10 mouse cellular contexts compared by ENCODE assay signal in the genomic region with DNA sequence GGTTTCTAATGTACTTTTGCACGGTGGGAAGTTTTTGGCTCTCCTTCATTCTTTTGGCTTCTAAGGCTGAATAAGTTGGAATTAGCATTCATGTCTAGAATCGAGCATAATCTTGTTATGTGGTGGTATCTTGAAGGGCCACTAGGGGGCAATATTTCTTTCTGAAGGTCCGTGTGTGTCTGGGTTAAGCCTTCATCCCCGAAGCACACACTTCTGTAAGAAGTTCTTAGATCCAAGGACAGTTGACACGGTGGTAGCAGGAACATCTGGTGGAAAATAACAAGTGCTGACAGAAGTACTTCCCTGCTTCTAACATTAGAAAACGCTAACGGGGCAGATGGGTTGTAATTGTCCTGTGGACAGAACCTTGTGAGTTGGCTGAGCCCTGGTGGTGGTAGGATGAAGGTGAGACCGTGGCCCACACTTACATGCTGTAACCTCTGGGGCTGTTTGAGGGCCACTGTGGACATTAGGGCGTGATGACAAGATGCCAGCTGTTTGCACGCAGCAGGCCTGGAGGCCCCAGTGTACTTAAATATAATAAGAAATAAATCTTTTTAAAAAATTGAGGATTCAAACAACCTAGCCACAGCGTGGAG. TPM values are rescaled to one million over a fixed set of nuclear protein-coding genes. Genes with fewer than 3 reads are reported as not detected.
A peak's percentile ranks its signal among the peaks of the same experiment; 100 is the strongest.
DNase-seq lines count a peak whose midpoint lies in the region; ATAC-seq and TF ChIP-seq lines count a peak whose summit lies in the region.
"Had no signal": no experiment of that assay in that cellular context is flagged by ENCODE, and none has a peak within 500 bp of the region (broad histone marks: within the 10 kb centered on the region; RNA-seq: fewer than 3 reads in every experiment).

No protein-coding gene starts in this region.

- no peak for TF ChIP-seq EP300 in CH12.LX (IDR thresholded peaks at IDR 0.05; ENCODE audit: low read length)
- 0 out of 2 replicates have a peak, but pooled peaks have one; percentile 25 for TF ChIP-seq EP300 in lung, postnatal 0 days (IDR thresholded peaks at IDR 0.05)

- dilution Hi-C loops in CH12.LX (cut with MboI; ENCODE audit: extremely low pct_ligation_motif_present, extremely low pct_unique_long_range_greater_than_20kb, low sequenced_read_pairs), result no loop called here

- in situ Hi-C loops in CH12.LX (cut with MboI; ENCODE audit: low pct_ligation_motif_present, low pct_unique_long_range_greater_than_20kb, low sequenced_read_pairs) (no loop called here), Patski (cut with MboI; ENCODE audit: low pct_unique_long_range_greater_than_20kb) (loop anchor here (5.0 kb wide), 2 partner anchors 83 to 217 kb away; no protein-coding TSS in a partner anchor)

- no peak overlapping the region for H3K9ac ChIP-seq in kidney, embryonic 15.5 days
- H3K9ac ChIP-seq in CH12.LX (ENCODE audit: insufficient read depth, low read depth), result no peak overlapping the region
- H3K9ac ChIP-seq in lung, postnatal 0 days (replicated peaks; ENCODE audit: low read depth), result no peak overlapping the region
- H3K9ac ChIP-seq: embryonic facial prominence, embryonic 12.5 days; neural tube, embryonic 13.5 days had no signal

- WGBS in kidney, embryonic 15.5 days, result 58% methylated on average over 11 of the region's 11 CpGs
- 41% methylated on average over 11 of the region's 11 CpGs for WGBS in lung, postnatal 0 days

- no peak overlapping the region for H3K4me2 ChIP-seq in kidney, embryonic 15.5 days
- H3K4me2 ChIP-seq in CH12.LX (ENCODE audit: insufficient read depth, low read depth, poor library complexity, severe bottlenecking), result no peak overlapping the region
- no peak overlapping the region for H3K4me2 ChIP-seq in lung, postnatal 0 days (replicated peaks; ENCODE audit: low read depth, low read length)
- H3K4me2 ChIP-seq: embryonic facial prominence, embryonic 12.5 days; neural tube, embryonic 13.5 days had no signal

- peak; percentile 38 for TF ChIP-seq RAD21 in CH12.LX (IDR thresholded peaks at IDR 0.05; ENCODE audit: low read depth, low read length)

- TF ChIP-seq CTCF in CH12.LX (conservative IDR thresholded peaks at IDR 0.05 in 1 of 2, IDR thresholded peaks at IDR 0.05 in 1 of 2; ENCODE audit: low read depth in 2 of 2, low read length in 2 of 2) (peak; percentile 50 to 63; a peak in 3 of 4 replicates), Patski (IDR thresholded peaks at IDR 0.05) (peak; percentile 80)
- peak; percentile 77 for TF ChIP-seq CTCF in lung, postnatal 0 days (IDR thresholded peaks at IDR 0.05)

- no peak overlapping the region for H3K27ac ChIP-seq in kidney, embryonic 15.5 days
- no peak overlapping the region for H3K27ac ChIP-seq in CH12.LX (ENCODE audit: insufficient read depth, low read depth)
- no peak overlapping the region for H3K27ac ChIP-seq in lung, postnatal 0 days (ENCODE audit: low read length)
- H3K27ac ChIP-seq: embryonic facial prominence, embryonic 12.5 days; neural tube, embryonic 13.5 days had no signal

- CTCF ChIA-PET in Patski (lab: Charles Lee), result interaction anchor here (1.0 to 1.5 kb wide), 3 partner anchors 71 to 92 kb away, joined by 3 to 5 read pairs (median 3); no protein-coding TSS in a partner anchor

- DNase-seq in kidney, adult 9 months, result peak; percentile 75
- DNase-seq in CH12.LX (ENCODE audit: extremely low read depth) (peak; percentile 41), Patski (ENCODE audit: low read depth, low spot score) (no peak)
- peak; percentile 88 for DNase-seq in lung, postnatal 0 days (ENCODE audit: low spot score)
- DNase-seq in gastrocnemius, adult 8-10 months (ENCODE audit: low spot score in 2 of 2), result no peak
- DNase-seq in T-cell, adult 2 months (ENCODE audit: low spot score), result no peak
- DNase-seq in ovary, postnatal 10 days (ENCODE audit: low spot score), result no peak

- no peaks in the 10 kb centered on the region for H3K36me3 ChIP-seq in kidney, embryonic 15.5 days
- no peaks in the 10 kb centered on the region for H3K36me3 ChIP-seq in CH12.LX (replicated peaks in 1 of 2; ENCODE audit: control insufficient read depth in 1 of 2, insufficient read depth in 1 of 2, low read length in 1 of 2)
- H3K36me3 ChIP-seq in lung, postnatal 0 days (ENCODE audit: insufficient read depth, low read length), result no peaks in the 10 kb centered on the region
- H3K36me3 ChIP-seq: embryonic facial prominence, embryonic 12.5 days; neural tube, embryonic 13.5 days had no signal

- ATAC-seq in kidney, embryonic 15.5 days (replicated peaks; ENCODE audit: low FRiP score), result no peak
- ATAC-seq in Patski, result no peak
- peak; percentile 47 for ATAC-seq in lung, postnatal 0 days

- peaks cover 46% of the 10 kb centered on the region for H3K4me1 ChIP-seq in kidney, embryonic 15.5 days
- no peaks in the 10 kb centered on the region for H3K4me1 ChIP-seq in CH12.LX (ENCODE audit: control insufficient read depth in 1 of 2, insufficient read depth in 2 of 2)
- peaks cover 21% of the 10 kb centered on the region; the same call in 1 of the 2 replicates for H3K4me1 ChIP-seq in lung, postnatal 0 days (ENCODE audit: insufficient read depth, low read depth, low read length)

- POLR2A ChIA-PET in Patski (lab: Charles Lee), result no interaction called here

- H3K9me3 ChIP-seq in kidney, embryonic 15.5 days (replicated peaks), result no peaks in the 10 kb centered on the region
- H3K9me3 ChIP-seq in CH12.LX (replicated peaks; ENCODE audit: low read length), result peaks cover 2% of the 10 kb centered on the region
- H3K9me3 ChIP-seq in lung, postnatal 0 days (ENCODE audit: low read length), result no peaks in the 10 kb centered on the region
- H3K9me3 ChIP-seq: neural tube, embryonic 13.5 days had no signal

- H3K79me2 ChIP-seq in CH12.LX (replicated peaks; ENCODE audit: control insufficient read depth, extremely low read depth, insufficient read depth, poor library complexity, severe bottlenecking), result no peaks in the 10 kb centered on the region

- no peaks in the 10 kb centered on the region for H3K27me3 ChIP-seq in kidney, embryonic 15.5 days
- peaks cover 39% of the 10 kb centered on the region for H3K27me3 ChIP-seq in CH12.LX (replicated peaks)
- H3K27me3 ChIP-seq in Patski, result no peaks in the 10 kb centered on the region
- H3K27me3 ChIP-seq in lung, postnatal 0 days (replicated peaks; ENCODE audit: insufficient read depth, low read length), result no peaks in the 10 kb centered on the region

- no peak overlapping the region for H3K4me3 ChIP-seq in kidney, embryonic 15.5 days (replicated peaks)
- H3K4me3 ChIP-seq in CH12.LX (replicated peaks in 1 of 3; ENCODE audit: low read depth in 2 of 3, low read length in 2 of 3, poor library complexity in 1 of 3), result no peak overlapping the region
- H3K4me3 ChIP-seq in lung, postnatal 0 days (ENCODE audit: low read depth, low read length), result no peak overlapping the region
- H3K4me3 ChIP-seq: embryonic facial prominence, embryonic 12.5 days; neural tube, embryonic 13.5 days had no signal

- TF ChIP-seq POLR2A in CH12.LX (IDR thresholded peaks at IDR 0.05; ENCODE audit: low read depth, low read length), result no peak

TF ChIP-seq in CH12.LX, 34 proteins besides CTCF, POLR2A, EP300 and RAD21:
- TF ChIP-seq ZNF384 (IDR thresholded peaks at IDR 0.05; ENCODE audit: low read depth, low read length) (no peak), SMC3 (IDR thresholded peaks at IDR 0.05; ENCODE audit: low read depth, low read length) (peak; percentile 46)

RNA-seq across cellular contexts. Expression of a gene that starts 44.1 kb away (rescaled TPM):
- polyA plus RNA-seq in kidney, embryonic 15.5 days (2015; fragmentation: Nextera tagmentation; extraction: Ambion mirVana), result 20.3 and 22.3 TPM in 2 replicates
- not detected in 2 replicates for total RNA-seq in CH12.LX (2012; rRNA removed)
- 0.03 and 0.11 TPM in 2 replicates for total RNA-seq in CH12.LX (2014; rRNA removed)
- polyA plus RNA-seq in CH12.LX (2012; ENCODE audit: insufficient read length, low read depth), result not detected in 2 replicates
- 47.1 TPM for polyA plus RNA-seq in Patski (2021)
- 29.7 and 35.5 TPM in 2 replicates for polyA plus RNA-seq in lung, postnatal 0 days (2015; fragmentation: Nextera tagmentation; extraction: Ambion mirVana)
- 10 to 100 TPM; 46.8 to 78.5 (median 60.2) TPM for total RNA-seq in gastrocnemius, adult 8-10 months (2022)

Comparison
In these comparisons a context has a peak if more than half of its experiments do, and no peak if none do; other contexts are left out.
1. DNase-seq: peak in kidney, adult 9 months (single experiment), CH12.LX (single experiment) and lung, postnatal 0 days (single experiment); none in Patski (single experiment), gastrocnemius, adult 8-10 months (0 of 2), T-cell, adult 2 months (single experiment) and ovary, postnatal 10 days (single experiment).
2. RNA of a gene that starts 44.1 kb away (polyA plus RNA-seq): 47.1 TPM in Patski (single experiment), 29.7 to 35.5 TPM in lung, postnatal 0 days and 20.3 to 22.3 TPM in kidney, embryonic 15.5 days; not detected in CH12.LX; every median in the first group is over 10 times any median in the second.
3. Peak in every context shown above with its lines, with median percentiles within 50 percentile points of each other: CTCF ChIP-seq.